Mouse (Mus musculus): ENCODE data around the gene AC124502.3. TPM values are rescaled to one million over a fixed set of nuclear protein-coding genes. Genes with fewer than 3 reads are reported as not detected.

AC124502.3 gene
- polyA plus RNA-seq (2012; rRNA removed), result 0.69 and 1.0 TPM in 2 replicates

GRCm38 (mm10) chr19:5038709-5039156 lies at the start of gene AC124502.3, which contains the start of gene B4gat1:
Gene AC124502.3, plus strand, starts transcription at chr19:5038891.
Gene B4gat1, plus strand, starts transcription at chr19:5038826.

GRCm38 (mm10) chr19:4990256-4990625 lies 48.5 kb upstream of the AC124502.3 start, which contains the start of gene Npas4:
Gene Npas4, minus strand, starts transcription at chr19:4990316.

GRCm38 (mm10) chr19:5023621-5024479 lies 14.8 kb upstream of the AC124502.3 start, which contains the start of gene Slc29a2:
Gene Slc29a2, plus strand, starts transcription at chr19:5023860.

GRCm38 (mm10) chr19:5040862-5041523 lies 2.3 kb downstream of the AC124502.3 start, which contains the start of gene Brms1:
Gene Brms1, plus strand, starts transcription at chr19:5041354.

GRCm38 (mm10) chr19:5050047-5050905 lies 11.6 kb downstream of the AC124502.3 start, which contains the start of gene Rin1:
Gene Rin1, plus strand, starts transcription at chr19:5050481.

GRCm38 (mm10) chr19:5067867-5068569 lies 29.3 kb downstream of the AC124502.3 start, which contains the start of gene Cd248:
Gene Cd248, plus strand, starts transcription at chr19:5068078.

GRCm38 (mm10) chr19:5085145-5085863 lies 46.6 kb downstream of the AC124502.3 start, which contains the start of gene Tmem151a:
Gene Tmem151a, minus strand, starts transcription at chr19:5085531.

GRCm38 (mm10) chr19:5087884-5088728 lies 49.4 kb downstream of the AC124502.3 start, which contains the start of gene Yif1a:
Gene Yif1a, plus strand, starts transcription at chr19:5088538.

GRCm38 (mm10) chr19:5098363-5099143 lies 59.9 kb downstream of the AC124502.3 start, which contains the start of gene Cnih2:
Gene Cnih2, minus strand, starts transcription at chr19:5098521.

Other genes with a start within 250 kb of the AC124502.3 start
- gene Rbm4, start 245.0 kb upstream of the AC124502.3 start, polyA plus RNA-seq (2012; rRNA removed), result 29.1 and 29.7 TPM in 2 replicates
- 11.0 and 13.2 TPM in 2 replicates for gene Gm21992, start 227.3 kb upstream of the AC124502.3 start, polyA plus RNA-seq (2012; rRNA removed)
- gene Rbm14, start 227.3 kb upstream of the AC124502.3 start, polyA plus RNA-seq (2012; rRNA removed), result 21.1 and 24.5 TPM in 2 replicates
- gene Ccs, start 199.6 kb upstream of the AC124502.3 start, polyA plus RNA-seq (2012; rRNA removed), result 38.2 and 41.7 TPM in 2 replicates
- gene Ccdc87, start 199.5 kb upstream of the AC124502.3 start, polyA plus RNA-seq (2012; rRNA removed), result 0.01 TPM in 1 of 2 replicates, not detected in the other
- 20.1 and 21.8 TPM in 2 replicates for gene Ctsf, start 183.8 kb upstream of the AC124502.3 start, polyA plus RNA-seq (2012; rRNA removed)
- 0.31 and 0.43 TPM in 2 replicates for gene Actn3, start 161.0 kb upstream of the AC124502.3 start, polyA plus RNA-seq (2012; rRNA removed)
- 14.7 and 16.8 TPM in 2 replicates for gene Zdhhc24, start 160.2 kb upstream of the AC124502.3 start, polyA plus RNA-seq (2012; rRNA removed)
- 0.98 and 1.1 TPM in 2 replicates for gene Bbs1, start 132.3 kb upstream of the AC124502.3 start, polyA plus RNA-seq (2012; rRNA removed)
- 27.2 and 27.5 TPM in 2 replicates for gene Dpp3, start 110.6 kb upstream of the AC124502.3 start, polyA plus RNA-seq (2012; rRNA removed)
- gene Peli3, start 95.8 kb upstream of the AC124502.3 start, polyA plus RNA-seq (2012; rRNA removed), result 0.05 and 0.09 TPM in 2 replicates
- gene Mrpl11, start 76.7 kb upstream of the AC124502.3 start, polyA plus RNA-seq (2012; rRNA removed), result 33.6 and 36.8 TPM in 2 replicates
- gene Npas4, start 48.6 kb upstream of the AC124502.3 start, polyA plus RNA-seq (2012; rRNA removed), result 0.09 TPM in 2 replicates
- gene Slc29a2, start 15.0 kb upstream of the AC124502.3 start, polyA plus RNA-seq (2012; rRNA removed), result 2.1 and 2.6 TPM in 2 replicates
- 2.6 and 3.7 TPM in 2 replicates for gene B4gat1, start 65 bp upstream of the AC124502.3 start, polyA plus RNA-seq (2012; rRNA removed)
- 19.9 and 20.8 TPM in 2 replicates for gene Brms1, start 2.5 kb downstream of the AC124502.3 start, polyA plus RNA-seq (2012; rRNA removed)
- gene Rin1, start 11.6 kb downstream of the AC124502.3 start, polyA plus RNA-seq (2012; rRNA removed), result 0.26 and 0.45 TPM in 2 replicates
- 1.4 and 2.4 TPM in 2 replicates for gene Cd248, start 29.2 kb downstream of the AC124502.3 start, polyA plus RNA-seq (2012; rRNA removed)
- 0.13 and 0.29 TPM in 2 replicates for gene Tmem151a, start 46.6 kb downstream of the AC124502.3 start, polyA plus RNA-seq (2012; rRNA removed)
- 29.3 and 37.2 TPM in 2 replicates for gene Yif1a, start 49.6 kb downstream of the AC124502.3 start, polyA plus RNA-seq (2012; rRNA removed)
- 0.61 and 0.62 TPM in 2 replicates for gene Cnih2, start 59.6 kb downstream of the AC124502.3 start, polyA plus RNA-seq (2012; rRNA removed)
- gene Rab1b, start 68.2 kb downstream of the AC124502.3 start, polyA plus RNA-seq (2012; rRNA removed), result 44.3 and 53.0 TPM in 2 replicates
- gene Klc2, start 79.7 kb downstream of the AC124502.3 start, polyA plus RNA-seq (2012; rRNA removed), result 2.6 and 2.8 TPM in 2 replicates
- 8.0 and 8.3 TPM in 2 replicates for gene Pacs1, start 234.2 kb downstream of the AC124502.3 start, polyA plus RNA-seq (2012; rRNA removed)

Data from liver, embryonic 14 days (tissue).